Mouse (Mus musculus) myocyte (in vitro differentiated cells): Measurements from ENCODE around the gene Hmx2. TPM values are rescaled to one million over a fixed set of nuclear protein-coding genes. Genes with fewer than 3 reads are reported as not detected.

Source experiments
- H3K27me3 ChIP-seq: one replicate; pipeline ENCODE4 v1.6.1; 2011; ENCODE audit not compliant: control insufficient read depth, insufficient read depth, insufficient read length
- H3K36me3 ChIP-seq: one replicate; pipeline ENCODE4 v1.6.1; 2011; ENCODE audit not compliant: control insufficient read depth, insufficient read depth
- H3K4me2 ChIP-seq: one replicate; pipeline ENCODE4 v1.6.1; 2011; ENCODE audit warnings: low read depth, control low read depth
- H3K4me3 ChIP-seq: one replicate; pipeline ENCODE4 v1.5.1; 2011; ENCODE audit warnings: mild to moderate bottlenecking, control low read depth, moderate library complexity
- H3K79me2 ChIP-seq: one replicate; pipeline ENCODE4 v1.6.1; 2011; ENCODE audit not compliant: control insufficient read depth, insufficient read depth
- H3ac ChIP-seq: one replicate; pipeline ENCODE4 v1.6.1; 2011; ENCODE audit not compliant: control insufficient read depth, insufficient read length
- CEBPB ChIP-seq: IDR thresholded peaks from 2 replicates; pipeline ENCODE4 v1.6.1; 2011; ENCODE audit warnings: mild to moderate bottlenecking, moderate library complexity; ENCODE audit not compliant: poor library complexity, insufficient read depth, severe bottlenecking
- E2F4 ChIP-seq: IDR thresholded peaks from one replicate; pipeline ENCODE4 v1.6.1; 2011; ENCODE audit warnings: mild to moderate bottlenecking, control low read depth, moderate library complexity; ENCODE audit not compliant: insufficient read depth
- MAX ChIP-seq: IDR thresholded peaks from one replicate; pipeline ENCODE4 v1.6.1; 2011; ENCODE audit warnings: low read depth, mild to moderate bottlenecking, control low read depth
- MYOD1 ChIP-seq, 3 experiments: IDR thresholded peaks; one replicate each; pipeline ENCODE4 v1.6.1; 2011; ENCODE audit warnings: control low read depth in 2 of 3, low read depth in 2 of 3, mild to moderate bottlenecking in 2 of 3, moderate library complexity in 1 of 3; ENCODE audit not compliant: insufficient read length in 2 of 3, control insufficient read depth in 1 of 3
- MYOG ChIP-seq, 3 experiments: IDR thresholded peaks; one replicate each; pipeline ENCODE4 v1.6.1; 2011; ENCODE audit warnings: control low read depth in 2 of 3, low read depth in 2 of 3, mild to moderate bottlenecking in 2 of 3; ENCODE audit not compliant: insufficient read length in 2 of 3, control insufficient read depth in 1 of 3, insufficient read depth in 1 of 3
- POLR2A ChIP-seq: IDR thresholded peaks from one replicate; pipeline ENCODE4 v1.6.1; 2011; ENCODE audit warnings: low read depth, mild to moderate bottlenecking, control low read depth, moderate library complexity; ENCODE audit not compliant: insufficient read length
- POLR2AphosphoS2 ChIP-seq: IDR thresholded peaks from one replicate; pipeline ENCODE4 v1.6.1; 2011; ENCODE audit warnings: low read depth, control low read depth; ENCODE audit not compliant: insufficient read length
- REST ChIP-seq: IDR thresholded peaks from one replicate; pipeline ENCODE4 v1.6.1; 2011; ENCODE audit warnings: mild to moderate bottlenecking, control low read depth, moderate library complexity; ENCODE audit not compliant: insufficient read depth, insufficient read length
- SRF ChIP-seq: IDR thresholded peaks from one replicate; pipeline ENCODE4 v1.6.1; 2011; ENCODE audit warnings: low read depth; ENCODE audit not compliant: control insufficient read depth, insufficient read length
- TCF12 ChIP-seq: IDR thresholded peaks from one replicate; pipeline ENCODE4 v1.6.1; 2011; ENCODE audit warnings: mild to moderate bottlenecking, control low read depth; ENCODE audit not compliant: poor library complexity, insufficient read depth, severe bottlenecking
- TCF3 ChIP-seq: IDR thresholded peaks from one replicate; pipeline ENCODE4 v1.6.1; 2011; ENCODE audit warnings: low read depth, control low read depth; ENCODE audit not compliant: insufficient read length
- USF1 ChIP-seq: IDR thresholded peaks from one replicate; pipeline ENCODE4 v1.6.1; 2011; ENCODE audit warnings: low read depth, mild to moderate bottlenecking, control low read depth, moderate library complexity
- polyA plus RNA-seq: library from polyadenylated mRNA; unstranded; fragments of >200 nt; fragmentation: generic; extraction: Trizol; gene quantifications from one replicate; pipeline ENCODE4 v1.2.1, GENCODE M21; 2012; ENCODE audit warnings: missing spikeins

Gene Hmx2
- polyA plus RNA-seq, 1 experiment = 0.76 TPM

GRCm38 (mm10) chr7:131575246-131575645, 26.7 kb downstream of the Hmx2 start:
- H3K27me3 ChIP-seq = no peaks in the 10 kb centered on the region
- H3K79me2 ChIP-seq = no peaks in the 10 kb centered on the region
- no peak overlapping the region for H3ac ChIP-seq
- TF ChIP-seq MYOD1 (IDR thresholded peaks at IDR 0.05; ENCODE audit: control insufficient read depth in 1 of 3, insufficient read length in 2 of 3, low read depth in 2 of 3) (no peak), TCF3 (no peak), TCF12 (no peak), REST (no peak), POLR2AphosphoS2 (no peak), E2F4 (no peak), CEBPB (no peak), POLR2A (no peak)
- H3K4me2 ChIP-seq = no peak overlapping the region
- H3K36me3 ChIP-seq = peaks cover 33% of the 10 kb centered on the region
- H3K4me3 ChIP-seq = no peak overlapping the region

GRCm38 (mm10) chr7:131582178-131582577, 33.6 kb downstream of the Hmx2 start:
- TF ChIP-seq MYOD1 (IDR thresholded peaks at IDR 0.05; ENCODE audit: control insufficient read depth in 1 of 3, insufficient read length in 2 of 3, low read depth in 2 of 3) = no peak
- TF ChIP-seq E2F4 = no peak
- TF ChIP-seq CEBPB = no peak
- no peak for TF ChIP-seq MYOG (IDR thresholded peaks at IDR 0.05; ENCODE audit: control insufficient read depth in 1 of 3, insufficient read depth in 1 of 3, insufficient read length in 2 of 3, low read depth in 2 of 3)
- TF ChIP-seq MAX = no peak
- TF ChIP-seq REST = no peak
- no peak for TF ChIP-seq SRF
- TF ChIP-seq USF1 = no peak
- TF ChIP-seq POLR2A = no peak
- TF ChIP-seq TCF3 = no peak
- TF ChIP-seq TCF12 = no peak
- TF ChIP-seq POLR2AphosphoS2 = no peak
- Histone ChIP-seq H3K4me3 (no peak overlapping the region), H3K4me2 (no peak overlapping the region), H3K27me3 (no peaks in the 10 kb centered on the region), H3K79me2 (no peaks in the 10 kb centered on the region), H3ac (no peak overlapping the region), H3K36me3 (no peaks in the 10 kb centered on the region)

GRCm38 (mm10) chr7:131585551-131585950, 37.0 kb downstream of the Hmx2 start:
- Histone ChIP-seq H3K4me3 (no peak overlapping the region), H3ac (no peak overlapping the region), H3K4me2 (no peak overlapping the region), H3K79me2 (no peaks in the 10 kb centered on the region), H3K27me3 (peaks cover 3% of the 10 kb centered on the region), H3K36me3 (no peaks in the 10 kb centered on the region)
- TF ChIP-seq REST (no peak), TCF3 (no peak), TCF12 (no peak), CEBPB (no peak), E2F4 (no peak), SRF (no peak), MYOG (IDR thresholded peaks at IDR 0.05; ENCODE audit: control insufficient read depth in 1 of 3, insufficient read depth in 1 of 3, insufficient read length in 2 of 3, low read depth in 2 of 3) (no peak)

GRCm38 (mm10) chr7:131597779-131598482, 49.4 kb downstream of the Hmx2 start:
- Histone ChIP-seq H3K79me2 (no peaks in the 10 kb centered on the region), H3K36me3 (no peaks in the 10 kb centered on the region), H3K4me2 (no peak overlapping the region), H3K4me3 (no peak overlapping the region), H3ac (no peak overlapping the region), H3K27me3 (peaks cover 34% of the 10 kb centered on the region)
- no peak for TF ChIP-seq POLR2A
- no peak for TF ChIP-seq MAX

GRCm38 (mm10) chr7:131598483-131598824, 49.9 kb downstream of the Hmx2 start:
- H3K4me3 ChIP-seq = no peak overlapping the region
- no peak overlapping the region for H3K4me2 ChIP-seq
- H3K36me3 ChIP-seq = no peaks in the 10 kb centered on the region
- no peak overlapping the region for H3ac ChIP-seq
- H3K27me3 ChIP-seq = peaks cover 34% of the 10 kb centered on the region
- H3K79me2 ChIP-seq = no peaks in the 10 kb centered on the region
- no peak for TF ChIP-seq MYOG (IDR thresholded peaks at IDR 0.05; ENCODE audit: control insufficient read depth in 1 of 3, insufficient read depth in 1 of 3, insufficient read length in 2 of 3, low read depth in 2 of 3)
- TF ChIP-seq E2F4 = no peak
